Mouse (Mus musculus) stomach, postnatal 0 days (tissue): ENCODE measurements around the gene B9d2.

Experiments used
- CTCF ChIP-seq: IDR thresholded peaks from 2 replicates; pipeline ENCODE4 v1.5.1; 2016; ENCODE audit warnings: antibody characterized with exemption, low read depth, mild to moderate bottlenecking, moderate library complexity
- EP300 ChIP-seq: optimal IDR thresholded peaks from 2 replicates; pipeline ENCODE3; 2016; ENCODE audit warnings: antibody characterized with exemption

DNA sequence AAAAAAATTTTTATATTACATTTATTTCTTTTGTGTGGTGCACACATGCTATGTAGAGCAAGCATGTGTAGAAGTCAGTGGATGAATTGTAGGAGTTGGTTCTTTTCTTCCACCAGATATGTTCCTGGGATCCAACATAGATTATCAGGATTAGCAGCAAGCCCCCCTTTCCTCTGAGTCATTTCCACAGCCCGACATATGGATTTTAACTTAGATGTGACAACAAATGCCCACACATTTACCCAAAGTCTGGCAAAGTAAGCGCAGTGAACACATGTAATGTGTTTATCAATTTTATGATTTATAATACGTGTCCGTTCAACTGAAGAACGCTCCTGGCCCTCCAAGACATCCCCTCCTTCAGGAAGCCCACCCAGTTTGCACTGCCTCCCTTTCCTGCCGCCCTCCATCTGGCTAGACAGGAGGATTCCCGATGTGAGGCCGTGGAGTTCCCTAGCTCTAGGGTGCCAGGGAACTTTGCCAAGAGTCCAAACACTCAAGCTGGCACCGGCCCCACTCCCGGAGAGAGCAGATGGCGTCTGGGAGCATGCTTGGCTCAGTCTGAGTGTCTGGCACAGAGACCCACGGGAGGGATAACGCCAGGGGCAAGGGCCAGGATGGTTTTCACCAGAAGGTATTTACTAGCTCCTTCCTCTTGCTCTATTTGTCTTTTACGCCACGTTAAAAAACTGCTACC lies 4.3 kb upstream of the B9d2 start:
- TF ChIP-seq CTCF (no peak), EP300 (no peak)
